Mouse (Mus musculus) gastrocnemius, postnatal 25 days (tissue): Measurements from ENCODE around the gene Mrps36. TPM values are rescaled to one million over a fixed set of nuclear protein-coding genes. Genes with fewer than 3 reads are reported as not detected.
"Not testable (repeated sequence)": the region's sequence is repeated elsewhere in the genome, so short reads cannot be mapped to it uniquely, and the experiment has no call there.

Experiments used
- DNase-seq: peaks from one replicate; pipeline ENCODE4 v3.0.0; 2022
- total RNA-seq, 2 experiments: library from RNA; stranded (reverse); gene quantifications; 1 replicate in 1 of 2; 2 replicates in 1 of 2; pipeline ENCODE4 v1.2.3; 2021

The Mrps36 gene
- total RNA-seq, 2 experiments from 2014 or later = 145 to 155 TPM

GRCm38 (mm10) chr13:100732756-100733155 is 11.7 kb downstream of the Mrps36 start:
- DNase-seq = no peak

DNA sequence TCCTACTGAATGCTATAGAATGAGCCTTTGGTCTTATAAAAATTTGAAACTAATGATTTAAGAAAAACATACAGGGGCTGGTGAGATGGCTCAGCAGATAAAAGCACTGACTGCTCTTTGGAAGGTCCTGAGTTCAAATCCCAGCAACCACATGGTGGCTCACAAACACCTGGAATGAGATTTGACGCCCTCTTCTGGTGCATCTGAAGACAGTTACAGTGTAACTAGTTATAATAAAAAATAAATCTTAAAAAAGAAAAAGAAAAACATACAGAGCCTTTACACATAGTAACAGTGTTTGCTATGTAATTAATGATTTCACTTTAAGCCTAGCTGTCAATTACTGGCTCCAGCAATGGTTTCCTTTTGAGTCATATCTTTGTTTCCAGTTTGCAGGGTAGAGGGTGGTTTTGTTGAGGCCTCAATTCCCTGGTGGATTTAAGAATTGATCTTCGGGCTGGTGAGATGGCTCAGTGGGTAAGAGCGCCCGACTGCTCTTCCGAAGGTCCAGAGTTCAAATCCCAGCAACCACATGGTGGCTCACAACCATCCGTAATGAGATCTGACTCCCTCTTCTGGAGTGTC is 12.9 kb downstream of the Mrps36 start:
- DNase-seq = not testable (repeated sequence)

DNA sequence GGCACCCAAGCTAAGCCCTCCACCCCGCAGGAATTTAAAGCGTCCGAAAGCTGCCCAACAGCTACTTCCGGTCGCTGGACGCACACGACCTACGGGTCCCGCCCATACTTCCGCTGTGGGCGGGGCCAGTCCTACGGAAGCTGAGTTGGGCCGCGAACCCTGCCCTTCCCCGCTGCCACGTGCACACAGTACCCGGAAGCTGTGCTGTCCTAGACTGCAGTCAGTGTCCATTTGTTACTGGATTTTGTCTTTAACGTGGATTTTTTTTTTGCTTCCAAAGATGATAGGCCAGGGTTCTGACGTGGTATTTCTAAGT is 13.6 kb downstream of the Mrps36 start, which contains the start of gene Cdk7:
Gene Cdk7, minus strand, starts transcription at position 79 of the 316 bp plus-strand sequence.
- peak; percentile 92 for DNase-seq

DNA sequence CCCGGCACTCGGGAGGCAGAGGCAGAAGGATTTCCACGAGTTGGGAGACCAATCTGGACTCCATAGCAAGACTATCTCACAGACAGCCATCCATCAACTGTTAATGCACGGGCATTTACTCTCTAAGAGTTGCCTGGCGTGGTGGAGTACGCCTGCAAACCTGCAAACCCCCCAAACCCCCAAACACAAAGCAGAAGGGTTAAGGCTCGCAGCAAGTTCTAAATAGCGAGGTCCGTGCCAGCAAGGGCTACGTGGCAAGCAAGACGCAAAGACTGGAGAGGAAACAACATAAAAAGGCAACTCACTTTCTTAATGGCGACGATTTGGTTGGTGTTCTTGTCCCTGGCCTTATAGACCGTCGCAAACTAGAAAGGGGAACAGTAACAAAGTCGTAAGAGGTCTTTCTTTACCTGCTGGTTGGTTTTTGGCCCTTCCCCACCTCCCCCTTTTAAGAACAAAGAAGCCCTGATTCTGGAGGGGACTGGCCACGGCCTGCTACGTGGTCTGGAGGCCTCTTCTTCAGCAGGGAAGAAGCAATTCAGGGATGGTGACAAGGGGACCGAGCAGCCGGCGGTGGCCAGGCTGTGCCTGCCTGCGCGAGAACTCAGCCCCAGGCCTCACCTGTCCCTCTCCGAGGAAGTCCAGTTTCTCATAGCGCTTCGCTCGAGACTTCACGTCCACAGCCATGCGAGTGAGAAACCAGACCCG is 14.2 kb downstream of the Mrps36 start:
- no peak for DNase-seq

- not testable (repeated sequence) for DNase-seq
These were observed 15.9 kb downstream of the Mrps36 start for GRCm38 (mm10) chr13:100728530-100728929.

DNA sequence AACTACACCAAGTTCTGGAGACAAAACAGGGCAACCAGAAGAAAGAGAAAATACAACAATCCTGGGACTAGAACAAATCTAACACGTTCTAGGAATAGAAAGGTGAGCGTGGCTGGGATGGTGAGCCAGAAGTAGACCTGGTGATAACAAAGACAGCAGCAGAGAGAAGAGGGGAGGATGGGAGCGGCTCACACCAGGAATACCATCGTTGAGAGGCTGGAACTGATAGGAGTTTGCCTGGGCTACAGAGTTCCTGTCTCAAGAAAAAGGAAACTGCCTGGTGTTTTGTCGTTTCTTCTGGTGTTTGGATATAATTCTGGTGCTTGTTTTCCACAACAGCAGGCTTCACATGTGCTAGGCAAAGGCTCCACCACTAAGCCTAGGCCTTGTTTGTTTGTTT is 16.4 kb downstream of the Mrps36 start:
- DNase-seq = no peak

DNA sequence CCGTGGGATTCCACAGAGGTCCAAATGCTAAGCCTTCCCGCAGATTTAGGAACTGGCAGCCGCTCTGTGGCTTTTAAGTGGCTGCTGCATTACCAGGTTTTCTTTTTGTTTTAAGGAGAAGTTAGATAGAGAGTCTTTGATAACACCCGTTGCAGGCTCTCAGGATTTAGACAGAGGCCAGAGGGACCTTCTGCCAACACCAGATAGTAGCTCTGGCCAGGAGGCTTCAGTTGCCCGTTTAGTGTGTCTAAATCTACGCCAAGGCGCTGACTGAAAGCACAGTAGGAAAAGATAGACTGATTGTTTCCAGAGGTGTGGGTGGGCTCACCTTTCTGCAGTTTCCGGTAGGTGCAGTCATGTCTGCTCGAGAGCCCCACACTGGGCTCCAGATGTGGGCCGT is 19.3 kb downstream of the Mrps36 start:
- DNase-seq = no peak

- DNase-seq = peak; percentile 13
These were observed 20.3 kb downstream of the Mrps36 start for GRCm38 (mm10) chr13:100724051-100724754.

- DNase-seq = no peak
These were observed 22.8 kb downstream of the Mrps36 start for GRCm38 (mm10) chr13:100721656-100722055.

DNA sequence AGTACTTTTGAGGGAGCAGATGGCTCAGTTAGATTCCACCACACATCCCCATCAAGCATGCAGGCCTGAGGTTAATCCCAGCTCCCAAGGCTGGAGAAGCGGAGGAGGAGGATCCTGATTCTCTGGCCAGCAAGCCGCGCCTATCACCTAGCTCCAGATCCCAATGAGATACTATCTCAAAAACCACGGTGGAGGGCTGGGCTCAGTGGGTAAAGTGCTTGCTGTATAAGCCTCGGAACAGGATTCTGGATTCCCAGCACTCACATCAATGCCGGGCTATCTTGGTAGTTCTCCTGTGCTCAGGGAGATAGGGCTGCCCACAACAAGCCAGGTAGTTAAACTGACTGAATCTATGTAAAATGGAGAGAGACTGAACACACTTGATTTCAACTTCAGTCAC is 29.0 kb downstream of the Mrps36 start:
- DNase-seq = no peak

GRCm38 (mm10) chr13:100706206-100706605 is 38.3 kb downstream of the Mrps36 start:
- DNase-seq = no peak

DNA sequence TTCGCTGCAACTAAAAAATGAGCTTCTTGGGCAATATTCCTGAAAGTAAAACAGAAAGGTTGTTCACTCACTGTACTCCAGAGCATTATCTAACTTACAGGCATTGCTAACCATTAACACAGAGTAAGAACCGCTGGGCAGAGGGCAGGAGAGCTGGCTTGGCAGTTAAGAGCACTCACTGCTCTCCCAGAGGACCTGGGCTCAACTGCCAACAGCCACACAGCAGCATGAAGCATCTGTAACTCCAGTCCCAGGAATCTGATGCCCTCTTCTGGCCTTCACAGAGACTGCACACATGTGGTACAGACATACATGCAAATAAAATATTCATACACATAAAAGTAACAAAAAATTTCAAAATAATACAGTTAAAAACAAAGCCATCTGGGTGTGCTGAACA is 41.0 kb downstream of the Mrps36 start:
- DNase-seq = no peak

- DNase-seq = no peak
These were observed 45.6 kb downstream of the Mrps36 start for GRCm38 (mm10) chr13:100698866-100699265.

DNA sequence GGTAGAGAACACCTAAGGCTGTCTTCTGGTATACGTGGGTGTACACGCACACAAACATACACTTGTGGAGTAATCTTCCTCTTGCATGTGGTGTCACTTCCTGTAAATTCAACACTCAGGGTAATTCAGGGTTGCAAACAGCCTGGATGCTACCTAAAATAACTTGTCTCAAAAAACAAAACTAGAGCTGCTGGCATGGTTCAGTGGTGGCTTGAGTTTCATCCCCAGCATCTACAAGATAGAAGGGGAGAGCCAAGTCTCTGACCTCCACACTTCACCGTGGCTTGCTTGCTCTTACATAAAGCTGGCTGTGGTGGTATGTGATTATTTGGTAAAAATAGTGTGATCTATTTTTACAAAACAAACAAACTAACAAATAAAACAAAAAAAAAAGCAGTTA is 46.9 kb downstream of the Mrps36 start:
- DNase-seq = no peak

DNA sequence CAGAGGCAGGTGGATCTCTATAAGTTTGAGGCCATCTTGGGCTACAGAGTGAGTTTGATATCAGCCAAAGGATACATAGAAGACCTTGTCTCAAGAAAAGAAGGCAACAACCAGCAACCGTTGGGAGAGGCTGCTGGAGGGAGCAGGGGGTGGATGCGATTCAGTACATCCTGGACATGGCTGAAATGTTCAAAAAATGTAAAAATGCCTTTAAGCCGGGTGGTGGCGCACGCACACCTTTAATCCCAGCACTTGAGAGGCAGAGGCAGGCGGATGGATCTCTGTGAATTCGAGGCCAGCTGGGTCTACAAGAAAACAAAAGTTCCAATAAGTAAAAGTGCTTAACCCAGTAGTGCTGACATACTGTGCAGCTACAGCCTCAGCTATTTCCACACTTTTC is 56.9 kb downstream of the Mrps36 start:
- no peak for DNase-seq

Other genes starting within 250 kb of the Mrps36 start
- gene Ocln, start 191.9 kb downstream of the Mrps36 start, total RNA-seq = under 1 TPM in 1 of 2 experiments, not detected in 1; 0.32 TPM
- under 1 TPM; 0.28 to 0.38 TPM for gene Marveld2, start 127.7 kb downstream of the Mrps36 start, total RNA-seq
- gene Ak6, start 93.7 kb downstream of the Mrps36 start, total RNA-seq = 10 to 100 TPM; 57.7 to 58.0 TPM
- 10 to 100 TPM in 1 of 2 experiments, 1 to 10 TPM in 1; 9.4 to 11.0 TPM for gene Rad17, start 93.6 kb downstream of the Mrps36 start, total RNA-seq
- 1 to 10 TPM; 5.7 to 9.2 TPM for gene Taf9, start 93.1 kb downstream of the Mrps36 start, total RNA-seq
- under 1 TPM; 0.18 to 0.43 TPM for gene Ccdc125, start 74.9 kb downstream of the Mrps36 start, total RNA-seq
- 10 to 100 TPM; 11.2 to 13.5 TPM for gene Cdk7, start 13.7 kb downstream of the Mrps36 start, total RNA-seq
- not detected for gene Cenph, start 31.2 kb upstream of the Mrps36 start, total RNA-seq
- gene Ccnb1, start 41.9 kb upstream of the Mrps36 start, total RNA-seq = 1 to 10 TPM; 1.0 to 1.2 TPM
- 10 to 100 TPM; 10.5 to 11.3 TPM for gene Slc30a5, start 88.8 kb upstream of the Mrps36 start, total RNA-seq